Mouse (Mus musculus) megakaryocyte progenitor cell, adult 5-6 weeks (primary cell): ENCODE data around the gene Ctnnbl1. TPM values are rescaled to one million over a fixed set of nuclear protein-coding genes. Genes with fewer than 3 reads are reported as not detected.

Experiments
- ATAC-seq: replicated peaks from 2 replicates; pipeline ENCODE4 v1.8.0; 2016; ENCODE audit warnings: mild to moderate bottlenecking, moderate TSS enrichment, inconsistent platforms; ENCODE audit not compliant: poor library complexity
- total RNA-seq, 2 experiments: library from RNA; stranded (forward) in 1 of 2; stranded (reverse) in 1 of 2; fragments of 157-497, 149-512 nt in 1 of 2; fragments of 200-1000 nt in 1 of 2; gene quantifications; 2 replicates each; pipeline versions ENCODE4 v1.2.3 to v1.2.4; 2015 to 2017

Gene Ctnnbl1
- total RNA-seq (2015) (22.5 and 26.0 TPM in 2 replicates), total RNA-seq (2017) (44.0 and 52.0 TPM in 2 replicates)

GRCm38 (mm10) chr2:157736854-157737850 is at the start of gene Ctnnbl1:
Ctnnbl1 (plus strand) TSS chr2:157737401.
- ATAC-seq, result peak; percentile 100

GRCm38 (mm10) chr2:157687506-157687905 is 49.7 kb upstream of the Ctnnbl1 start:
- no peak for ATAC-seq

DNA sequence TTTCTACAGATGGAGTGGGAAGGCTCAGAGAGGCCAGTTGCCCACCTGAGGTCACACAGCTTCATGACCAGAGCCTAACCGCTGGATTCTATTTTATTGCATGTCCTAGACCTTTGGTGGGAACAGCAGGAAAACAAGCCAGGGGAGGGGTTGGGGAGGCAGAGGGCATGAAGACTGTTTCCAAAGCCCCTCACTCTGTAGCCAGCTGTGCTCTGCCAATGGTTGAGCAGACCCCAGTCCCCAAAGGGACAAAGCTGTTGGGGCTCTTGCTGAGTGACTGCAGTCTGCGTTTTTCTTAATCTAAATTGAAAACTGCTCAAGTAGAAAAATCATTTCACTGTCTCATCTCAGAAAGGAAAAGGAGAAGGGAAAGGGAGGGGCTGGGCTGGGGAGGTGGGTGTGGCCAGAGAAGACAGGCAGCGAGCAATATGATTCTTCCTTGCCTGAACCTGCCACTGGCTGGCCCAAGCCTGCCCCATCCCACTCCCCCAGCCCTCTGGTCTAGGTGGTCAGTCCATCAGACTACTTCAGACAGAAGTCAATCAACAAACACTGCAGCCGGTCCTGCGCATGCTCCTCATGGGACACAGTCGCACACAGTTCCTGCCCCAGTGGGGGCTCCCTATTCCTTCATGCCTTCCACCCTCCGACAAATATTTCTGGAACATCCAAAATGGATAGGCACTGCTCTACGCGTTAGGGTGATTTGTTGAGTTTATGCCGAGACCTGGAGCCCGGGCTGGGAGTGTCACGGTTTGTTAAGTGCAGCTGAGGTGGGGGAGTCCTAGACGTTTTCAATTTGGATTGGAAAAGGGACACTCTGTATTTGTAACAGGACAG is 45.7 kb upstream of the Ctnnbl1 start:
- no peak for ATAC-seq

GRCm38 (mm10) chr2:157692365-157692932 is 44.8 kb upstream of the Ctnnbl1 start:
- no peak for ATAC-seq

DNA sequence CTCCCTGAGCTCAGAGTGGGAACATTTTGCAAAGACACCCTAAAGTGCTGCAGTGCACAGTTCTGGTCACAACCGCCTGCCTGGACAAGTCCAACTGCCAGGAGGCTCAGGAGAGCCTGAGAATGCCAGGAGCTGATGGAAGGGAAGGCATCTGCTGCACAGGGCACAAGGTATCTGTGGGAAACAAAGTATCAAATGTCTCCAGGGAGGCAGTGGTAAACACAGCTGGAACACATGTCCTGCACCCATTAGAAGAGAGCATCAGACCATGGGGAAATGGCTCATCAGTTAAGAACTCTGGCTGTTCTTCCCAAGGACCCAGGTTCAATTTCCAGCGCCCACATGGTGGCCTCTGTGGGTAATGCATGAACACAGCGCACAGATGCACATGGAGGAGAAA is 43.6 kb upstream of the Ctnnbl1 start:
- ATAC-seq, result no peak

GRCm38 (mm10) chr2:157696297-157696731 is 40.9 kb upstream of the Ctnnbl1 start:
- no peak for ATAC-seq

DNA sequence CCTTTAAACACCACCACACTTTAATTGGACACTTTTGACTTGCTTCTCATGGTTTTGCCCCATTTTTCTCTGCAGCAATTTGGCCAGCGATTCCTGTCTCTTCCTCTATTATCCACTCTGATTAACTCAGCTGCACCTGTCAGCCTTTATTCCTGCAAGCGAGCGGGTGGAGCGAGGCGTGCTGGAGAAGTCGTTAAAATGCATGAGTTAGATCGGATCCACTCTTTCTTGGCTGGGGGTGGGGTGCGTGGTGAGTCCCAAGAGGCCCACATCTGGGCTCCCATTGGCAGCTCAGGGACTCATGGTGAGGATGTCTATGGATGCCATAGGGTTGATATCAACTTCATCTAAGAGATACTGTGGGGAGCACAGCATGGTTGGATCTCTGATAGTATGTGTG is 34.0 kb upstream of the Ctnnbl1 start:
- no peak for ATAC-seq

DNA sequence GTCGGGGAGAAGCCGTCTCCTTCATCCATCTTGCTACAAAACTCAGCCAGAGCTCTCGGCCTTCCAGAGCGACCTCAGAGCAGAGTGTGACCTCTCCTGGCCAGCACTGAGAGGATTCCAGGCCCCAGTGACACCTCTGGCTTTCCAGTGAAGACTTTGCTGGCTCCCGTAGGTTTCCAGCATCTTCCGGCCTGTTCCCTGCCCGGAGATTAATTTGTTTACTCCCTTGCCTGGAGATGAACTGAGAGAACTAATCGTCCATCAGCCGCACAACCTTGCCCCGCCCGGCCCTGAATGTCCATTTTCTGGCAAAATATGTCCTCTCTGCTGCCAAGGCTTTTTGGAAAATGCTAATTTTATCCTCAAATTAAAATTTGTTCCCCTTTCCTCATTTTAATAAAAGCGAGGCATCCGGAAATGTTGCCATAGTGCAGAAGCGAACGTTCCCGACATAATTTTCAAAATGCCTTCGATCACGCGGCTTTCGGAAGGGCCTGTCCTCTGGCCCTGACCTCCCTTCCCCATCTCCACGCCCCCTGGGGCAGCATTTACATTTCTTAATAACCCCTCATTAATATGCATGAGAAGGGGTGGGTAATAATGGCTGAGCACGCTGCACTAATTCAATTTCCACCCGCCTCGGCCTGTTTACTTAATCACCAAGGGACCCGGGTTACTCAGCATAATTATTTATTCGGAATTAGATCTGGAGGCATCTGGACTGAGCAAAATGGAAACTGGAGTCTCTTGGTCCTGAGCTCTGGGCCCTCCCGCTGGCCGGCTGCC is 32.0 kb upstream of the Ctnnbl1 start:
- ATAC-seq, result no peak

DNA sequence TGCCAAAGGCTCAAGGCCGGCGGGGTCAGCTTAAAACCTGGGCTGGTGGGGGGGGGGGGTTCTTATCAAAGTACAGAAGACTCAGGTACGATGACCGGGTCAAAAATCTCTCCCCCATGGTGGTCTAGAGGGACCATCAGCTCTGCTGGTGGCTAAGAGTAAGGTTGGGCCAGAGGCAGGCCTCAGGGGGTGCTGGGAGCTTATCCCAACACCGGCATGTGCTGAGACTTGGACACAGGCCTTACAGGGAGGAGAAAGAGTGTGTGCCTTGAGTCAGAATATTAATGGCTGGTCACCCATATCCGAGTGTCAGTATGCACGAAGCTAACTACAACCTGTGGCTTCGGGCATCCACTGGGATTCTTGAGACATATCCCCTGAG is 31.4 kb upstream of the Ctnnbl1 start:
- ATAC-seq, result no peak

DNA sequence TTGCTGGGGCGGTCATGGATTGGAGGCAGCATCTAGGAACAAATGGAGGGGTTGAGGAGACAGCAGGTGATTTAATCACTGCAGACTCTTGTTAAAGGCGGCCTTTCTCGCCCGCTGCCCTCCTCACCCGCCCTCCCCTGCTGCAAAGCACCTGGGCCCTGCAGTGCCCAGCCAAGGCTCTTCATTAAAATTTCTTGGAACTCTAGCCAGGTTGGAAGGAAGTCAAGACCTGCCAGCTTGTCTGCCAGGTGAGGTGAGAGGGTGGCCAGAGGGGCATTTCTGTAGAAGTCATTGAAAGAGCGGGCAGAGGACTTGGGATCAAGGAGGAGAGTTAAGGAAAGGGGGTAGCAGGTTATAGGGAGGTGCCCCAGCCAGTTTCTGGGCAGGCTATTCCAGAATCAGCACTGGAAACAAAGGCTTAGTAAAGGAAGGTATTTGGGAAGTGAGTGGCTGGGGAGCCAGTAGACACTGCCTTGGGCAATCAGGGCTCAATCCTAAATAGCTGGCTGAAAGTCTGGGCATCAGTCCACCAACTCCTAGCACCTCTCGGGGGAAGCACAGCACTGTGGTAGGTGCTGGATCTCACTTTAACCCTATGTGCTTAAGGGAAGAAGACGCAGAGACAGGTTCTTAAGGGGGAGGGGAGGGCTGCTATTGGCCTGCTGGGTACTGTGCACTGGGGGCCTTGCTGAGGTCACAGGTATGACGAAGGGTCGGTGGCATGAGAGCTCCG is 29.8 kb upstream of the Ctnnbl1 start:
- no peak for ATAC-seq

GRCm38 (mm10) chr2:157712677-157713076 is 24.5 kb upstream of the Ctnnbl1 start:
- no peak for ATAC-seq

- no peak for ATAC-seq
These were observed 21.5 kb upstream of the Ctnnbl1 start for GRCm38 (mm10) chr2:157715586-157716191.

DNA sequence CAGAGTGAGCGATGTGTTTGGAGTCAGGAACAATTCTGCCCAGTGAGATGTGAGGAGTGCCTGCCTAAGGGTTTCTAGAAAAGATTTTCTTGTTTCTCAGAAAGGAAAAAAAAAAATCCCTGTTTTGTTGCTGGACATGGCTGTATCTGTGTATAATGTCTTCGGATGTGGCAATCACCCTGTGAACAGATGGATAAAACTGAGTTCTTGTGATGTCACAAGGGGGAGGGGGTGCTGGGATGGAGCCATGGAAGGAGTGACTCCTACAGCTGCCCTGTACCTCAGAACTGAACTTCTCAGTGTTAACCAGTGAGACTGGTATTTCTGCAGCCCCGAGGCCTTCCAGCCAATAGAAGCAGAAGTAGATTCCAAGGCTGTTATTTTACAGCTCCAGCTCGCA is 18.8 kb upstream of the Ctnnbl1 start:
- ATAC-seq, result no peak

GRCm38 (mm10) chr2:157723883-157724573 is 13.2 kb upstream of the Ctnnbl1 start:
- ATAC-seq, result no peak; the same call in 1 of the 2 replicates

GRCm38 (mm10) chr2:157724574-157724914 is 12.7 kb upstream of the Ctnnbl1 start:
- no peak for ATAC-seq

DNA sequence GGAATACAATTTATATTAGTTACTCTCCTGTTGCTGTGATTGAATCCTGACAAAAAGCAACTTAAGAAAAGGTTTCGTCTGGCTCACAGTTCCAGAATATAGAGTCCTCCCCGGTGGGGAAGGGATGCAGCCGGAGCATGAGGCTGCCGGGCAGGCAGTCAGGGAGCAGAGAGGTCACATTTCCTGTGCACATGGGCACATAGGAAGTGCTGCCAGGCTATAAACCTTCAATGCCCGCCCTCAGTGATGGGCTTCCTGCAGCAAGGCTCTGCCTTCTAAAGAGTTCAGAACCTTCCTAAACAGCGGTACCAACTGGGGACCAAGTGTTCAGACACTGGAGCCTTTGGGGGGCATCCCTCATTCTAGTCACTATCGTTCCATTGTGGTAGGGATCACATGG is 7.4 kb downstream of the Ctnnbl1 start:
- ATAC-seq, result peak; percentile 65; the same call in 1 of the 2 replicates

DNA sequence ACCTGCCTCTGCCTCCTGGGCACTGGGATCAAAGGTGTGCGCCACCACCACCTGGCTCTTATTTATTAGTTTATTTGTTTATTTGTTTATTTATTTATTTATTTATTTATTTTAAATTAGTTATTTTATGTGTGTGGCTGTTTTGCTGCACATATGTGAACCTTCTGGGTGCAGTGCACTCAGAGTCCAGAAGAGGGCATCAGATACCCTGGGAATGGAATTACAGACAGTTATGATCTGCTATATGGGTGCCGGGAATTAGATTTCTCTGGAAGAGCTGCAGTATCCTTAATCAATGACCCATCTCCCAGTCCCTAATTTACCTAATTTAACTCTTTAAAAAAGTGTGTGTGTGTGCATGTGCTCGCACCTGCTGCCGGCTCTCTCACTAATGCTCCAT is 8.5 kb downstream of the Ctnnbl1 start:
- ATAC-seq, result no peak

GRCm38 (mm10) chr2:157746558-157746957 is 9.4 kb downstream of the Ctnnbl1 start:
- ATAC-seq, result no peak

DNA sequence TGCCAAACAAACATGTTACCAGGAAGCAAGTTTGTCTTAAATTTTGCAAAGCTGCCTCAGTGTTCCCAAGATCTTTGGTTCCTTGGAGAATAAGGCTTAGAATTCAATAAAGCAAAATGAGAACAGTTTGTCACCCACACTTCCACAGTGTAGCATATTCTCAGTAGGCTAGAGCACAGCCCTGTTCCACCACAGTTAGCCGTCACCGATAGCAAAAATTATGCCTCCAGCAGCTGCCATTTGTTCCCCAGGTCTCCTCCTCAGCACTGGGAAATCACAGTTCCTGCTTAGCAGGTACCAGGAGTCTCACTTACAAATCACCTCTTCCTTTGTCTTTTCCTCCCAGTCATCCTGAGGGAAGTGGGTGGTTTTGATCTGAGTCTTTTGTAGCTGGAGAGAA is 10.8 kb downstream of the Ctnnbl1 start:
- ATAC-seq, result no peak
